Mouse (Mus musculus) adipocyte (in vitro differentiated cells): ENCODE data around the gene Gng5.

Source experiments
- DNase-seq: peaks from one replicate; pipeline ENCODE4 v3.0.0-alpha.2; 2016; ENCODE audit warnings: low spot score

The Gng5 gene

GRCm38 (mm10) chr3:146540521-146541273 is 41.1 kb downstream of the Gng5 start:
- peak; percentile 51 for DNase-seq

- DNase-seq: no peak
These were observed 44.0 kb downstream of the Gng5 start for GRCm38 (mm10) chr3:146543632-146544031.

- no peak for DNase-seq
These were observed 55.2 kb downstream of the Gng5 start for GRCm38 (mm10) chr3:146554816-146555215.
